Mouse (Mus musculus) spleen, adult 2 months (tissue): ENCODE measurements around the gene Fgfr2. TPM values are rescaled to one million over a fixed set of nuclear protein-coding genes. Genes with fewer than 3 reads are reported as not detected.

ENCODE experiments used
- DNase-seq, 2 experiments: peaks; one replicate each; pipeline versions ENCODE4 v3.0.0 to v3.0.0-alpha.2; 2012 to 2021; ENCODE audit warnings: low spot score in 2 of 2, low read depth in 1 of 2
- H3K27ac ChIP-seq: fragments of 200-500 bp; 2 replicates; pipeline ENCODE4 v1.5.1; 2012; ENCODE audit warnings: low read length, inconsistent platforms; ENCODE audit not compliant: insufficient read depth
- H3K27me3 ChIP-seq: fragments of 200-500 bp; 2 replicates; pipeline ENCODE4 v1.6.1; 2012; ENCODE audit warnings: mild to moderate bottlenecking, moderate library complexity, low read length, inconsistent platforms; ENCODE audit not compliant: control insufficient read depth, insufficient read depth
- H3K36me3 ChIP-seq: fragments of 200-500 bp; 2 replicates; pipeline ENCODE4 v1.6.1; 2012; ENCODE audit warnings: mild to moderate bottlenecking, low read length, inconsistent platforms; ENCODE audit not compliant: control insufficient read depth, insufficient read depth
- H3K4me1 ChIP-seq: fragments of 200-500 bp; 2 replicates; pipeline ENCODE4 v1.6.1; 2011; ENCODE audit warnings: inconsistent platforms; ENCODE audit not compliant: control insufficient read depth, insufficient read depth, insufficient read length
- H3K4me3 ChIP-seq: fragments of 200-500 bp; 2 replicates; pipeline ENCODE4 v1.5.1; 2011; ENCODE audit warnings: mild to moderate bottlenecking, inconsistent platforms; ENCODE audit not compliant: insufficient read depth, insufficient read length; ENCODE audit errors: extremely low read depth
- CTCF ChIP-seq: fragments of 200-500 bp; IDR thresholded peaks from 2 replicates; pipeline ENCODE4 v1.5.1; 2011; ENCODE audit warnings: mild to moderate bottlenecking, inconsistent platforms; ENCODE audit not compliant: insufficient read depth, insufficient read length, insufficient replicate concordance; ENCODE audit errors: extremely low read depth
- POLR2A ChIP-seq: fragments of 200-500 bp; IDR thresholded peaks from 2 replicates; pipeline ENCODE4 v1.6.1; 2011; ENCODE audit warnings: low read depth, low read length, inconsistent platforms
- WGBS: fragments of 180-500 bp; shearing (Covaris S2); methylation state at CpG from one replicate; pipeline ENCODE4 v1.1.7; 2018; 5-methylcytosine and 5-hydroxymethylcytosine counted together
- polyA plus RNA-seq: library from polyadenylated mRNA; depleted of rRNA; stranded (reverse); fragments of >200 nt; gene quantifications from 2 replicates; pipeline ENCODE4 v1.2.3, GENCODE M21; 2012

Gene Fgfr2
- polyA plus RNA-seq, 1 experiment, result 1.6 TPM

- peaks cover 3% of the 10 kb centered on the region; the same call in 1 of the 2 replicates for H3K36me3 ChIP-seq
- TF ChIP-seq POLR2A, result no peak
- TF ChIP-seq CTCF, result no peak
- no peak for DNase-seq
- no peak overlapping the region for H3K4me3 ChIP-seq
- no peaks in the 10 kb centered on the region for H3K27me3 ChIP-seq
- no peak overlapping the region for H3K27ac ChIP-seq
- 90% methylated on average over 3 of the region's 3 CpGs for WGBS
- H3K4me1 ChIP-seq, result peaks cover 8% of the 10 kb centered on the region; the same call in 1 of the 2 replicates
Observed at GRCm38 (mm10) chr7:132296132-132296531, 827.0 kb downstream of the Fgfr2 start.

- WGBS, result 90% methylated on average over 3 of the region's 3 CpGs
- TF ChIP-seq POLR2A (no peak), CTCF (no peak)
- no peak for DNase-seq
Observed at GRCm38 (mm10) chr7:132287340-132287664, 835.8 kb downstream of the Fgfr2 start.

GRCm38 (mm10) chr7:132286630-132287339, 836.4 kb downstream of the Fgfr2 start:
- H3K4me1 ChIP-seq, result peaks cover 44% of the 10 kb centered on the region; the same call in 1 of the 2 replicates
- 0 out of 2 replicates have a peak overlapping the region, but pooled peaks have one; percentile 22 for H3K27ac ChIP-seq
- no peak for TF ChIP-seq CTCF
- TF ChIP-seq POLR2A, result no peak
- 29% methylated on average over 14 of the region's 14 CpGs for WGBS
- no peaks in the 10 kb centered on the region for H3K36me3 ChIP-seq
- no peak overlapping the region for H3K4me3 ChIP-seq
- H3K27me3 ChIP-seq, result no peaks in the 10 kb centered on the region
- no peak for DNase-seq

More at GRCm38 (mm10) chr7:132287340-132287664, 835.8 kb downstream of the Fgfr2 start:
- Histone ChIP-seq H3K27ac (0 out of 2 replicates have a peak overlapping the region, but pooled peaks have one; percentile 22), H3K4me1 (peaks cover 44% of the 10 kb centered on the region; the same call in 1 of the 2 replicates), H3K27me3 (no peaks in the 10 kb centered on the region), H3K36me3 (no peaks in the 10 kb centered on the region), H3K4me3 (no peak overlapping the region)

- WGBS, result 35% methylated on average over 1 of the region's 1 CpGs
- no peaks in the 10 kb centered on the region for H3K27me3 ChIP-seq
- H3K4me1 ChIP-seq, result peaks cover 43% of the 10 kb centered on the region; the same call in 1 of the 2 replicates
- no peak overlapping the region for H3K4me3 ChIP-seq
- no peak for TF ChIP-seq POLR2A
- H3K36me3 ChIP-seq, result peaks cover 3% of the 10 kb centered on the region
- DNase-seq, result no peak
- H3K27ac ChIP-seq, result no peak overlapping the region
Observed at GRCm38 (mm10) chr7:132284795-132285194, 838.4 kb downstream of the Fgfr2 start.

- H3K36me3 ChIP-seq, result peaks cover 3% of the 10 kb centered on the region
- H3K27me3 ChIP-seq, result no peaks in the 10 kb centered on the region
- peaks cover 40% of the 10 kb centered on the region; the same call in 1 of the 2 replicates for H3K4me1 ChIP-seq
- no peak overlapping the region for H3K27ac ChIP-seq
- TF ChIP-seq POLR2A (no peak), CTCF (no peak)
- 63% methylated on average over 7 of the region's 7 CpGs for WGBS
- DNase-seq, result no peak
- H3K4me3 ChIP-seq, result no peak overlapping the region
Observed at GRCm38 (mm10) chr7:132284048-132284737, 839.0 kb downstream of the Fgfr2 start.

GRCm38 (mm10) chr7:132282576-132282975, 840.6 kb downstream of the Fgfr2 start:
- no peak for TF ChIP-seq POLR2A
- TF ChIP-seq CTCF, result no peak
- H3K27ac ChIP-seq, result no peak overlapping the region
- peaks cover 40% of the 10 kb centered on the region; the same call in 1 of the 2 replicates for H3K4me1 ChIP-seq
- peaks cover 3% of the 10 kb centered on the region for H3K36me3 ChIP-seq
- H3K4me3 ChIP-seq, result no peak overlapping the region
- no peak for DNase-seq
- H3K27me3 ChIP-seq, result no peaks in the 10 kb centered on the region
- 64% methylated on average over 2 of the region's 2 CpGs for WGBS

GRCm38 (mm10) chr7:132282161-132282560, 841.0 kb downstream of the Fgfr2 start:
- no peak for TF ChIP-seq CTCF
- TF ChIP-seq POLR2A, result no peak
- 49% methylated on average over 3 of the region's 3 CpGs for WGBS
- peaks cover 37% of the 10 kb centered on the region; the same call in 1 of the 2 replicates for H3K4me1 ChIP-seq

More at GRCm38 (mm10) chr7:132282161-132282560, 841.0 kb downstream of the Fgfr2 start:
- no peaks in the 10 kb centered on the region for H3K27me3 ChIP-seq
- no peak overlapping the region for H3K27ac ChIP-seq
- H3K4me3 ChIP-seq, result no peak overlapping the region
- peaks cover 3% of the 10 kb centered on the region for H3K36me3 ChIP-seq
- DNase-seq, result no peak
